Mouse (Mus musculus): Measurements from ENCODE around the gene Zfp334. TPM values are rescaled to one million over a fixed set of nuclear protein-coding genes. Genes with fewer than 3 reads are reported as not detected.

Zfp334 gene
- polyA plus RNA-seq, 2 experiments, result 0.73 to 0.89 TPM

DNA sequence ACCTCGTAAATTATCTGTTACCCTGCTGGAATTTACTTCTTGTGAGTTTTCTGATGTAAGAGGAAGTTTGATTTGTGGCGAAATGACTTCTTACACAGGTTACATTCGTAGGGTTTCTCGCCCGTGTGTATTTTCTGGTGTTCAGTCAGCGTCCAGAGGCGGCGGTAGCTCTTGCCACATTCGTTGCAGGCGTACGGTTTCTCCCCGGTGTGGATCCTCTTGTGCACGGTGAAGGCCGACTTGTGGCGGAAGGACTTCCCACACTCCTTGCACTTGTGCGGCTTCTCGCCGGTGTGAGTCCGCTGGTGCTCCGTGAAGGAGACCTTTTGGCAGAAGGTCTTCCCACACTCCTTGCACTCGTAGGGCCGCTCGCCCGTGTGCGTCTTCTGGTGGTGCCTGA lies 8.0 kb downstream of the Zfp334 start:
- Histone ChIP-seq H3K4me1 (replicated peaks; ENCODE audit: control insufficient read depth in 2 of 2, insufficient read depth in 2 of 2, low read length in 1 of 2) (no peaks in the 10 kb centered on the region; a peak in 1 of 4 replicates), H3K27me3 (ENCODE audit: control insufficient read depth, insufficient read depth, low read length) (no peaks in the 10 kb centered on the region), H3K4me3 (ENCODE audit: insufficient read depth in 1 of 2, low read depth in 2 of 2, low read length in 2 of 2) (no peak overlapping the region), H3K9ac (replicated peaks) (no peak overlapping the region), H3K9me3 (ENCODE audit: control insufficient read depth, low read length) (no peaks in the 10 kb centered on the region), H3K4me2 (ENCODE audit: low read depth) (no peak overlapping the region), H3K27ac (no peak overlapping the region), H3K36me3 (replicated peaks; ENCODE audit: control insufficient read depth, insufficient read depth, low read depth) (no peaks in the 10 kb centered on the region; the same call in 1 of the 2 replicates)
- ATAC-seq (ENCODE audit: insufficient read depth) (no peak), DNase-seq (ENCODE audit: low read depth in 3 of 3, low spot score in 3 of 3) (no peak)
- WGBS (ENCODE audit: insufficient replicate concordance), result 88% methylated on average over 25 of the region's 25 CpGs
- no peak for TF ChIP-seq EP300 (IDR thresholded peaks at IDR 0.05; ENCODE audit: low read depth)
- TF ChIP-seq CTCF (IDR thresholded peaks at IDR 0.05; ENCODE audit: low read depth), result no peak

DNA sequence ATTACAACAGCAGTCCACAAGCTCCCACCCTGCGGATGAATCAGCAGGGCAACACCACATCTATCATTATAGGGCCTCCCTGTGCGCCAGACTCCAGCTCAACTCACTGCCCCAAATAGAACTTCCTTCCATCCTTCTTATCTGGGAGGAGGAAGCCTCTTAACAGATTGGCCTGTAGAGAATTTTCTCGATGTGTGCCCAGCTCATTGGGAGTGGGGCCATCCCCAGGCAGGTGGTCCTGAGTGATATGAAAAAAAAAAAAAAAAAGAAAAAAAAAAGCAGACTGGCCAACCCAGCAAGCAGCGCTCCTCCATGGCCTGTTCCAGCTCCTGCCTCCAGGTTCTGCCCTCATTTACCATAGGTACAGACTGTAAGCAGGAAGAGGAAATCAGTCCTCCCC lies 12.1 kb downstream of the Zfp334 start:
- Histone ChIP-seq H3K9ac (replicated peaks) (no peak overlapping the region), H3K4me2 (ENCODE audit: low read depth) (no peak overlapping the region), H3K36me3 (replicated peaks; ENCODE audit: control insufficient read depth, insufficient read depth, low read depth) (no peaks in the 10 kb centered on the region; the same call in 1 of the 2 replicates), H3K4me3 (ENCODE audit: insufficient read depth in 1 of 2, low read depth in 2 of 2, low read length in 2 of 2) (no peak overlapping the region), H3K4me1 (replicated peaks; ENCODE audit: control insufficient read depth in 2 of 2, insufficient read depth in 2 of 2, low read length in 1 of 2) (no peaks in the 10 kb centered on the region; a peak in 1 of 4 replicates), H3K27ac (no peak overlapping the region), H3K9me3 (ENCODE audit: control insufficient read depth, low read length) (no peaks in the 10 kb centered on the region), H3K27me3 (ENCODE audit: control insufficient read depth, insufficient read depth, low read length) (no peaks in the 10 kb centered on the region)
- WGBS (ENCODE audit: insufficient replicate concordance), result 18% methylated on average over 4 of the region's 4 CpGs
- ATAC-seq (ENCODE audit: insufficient read depth) (no peak), DNase-seq (ENCODE audit: low read depth in 3 of 3, low spot score in 3 of 3) (no peak)
- TF ChIP-seq EP300 (IDR thresholded peaks at IDR 0.05; ENCODE audit: low read depth) (no peak), CTCF (IDR thresholded peaks at IDR 0.05; ENCODE audit: low read depth) (no peak)

DNA sequence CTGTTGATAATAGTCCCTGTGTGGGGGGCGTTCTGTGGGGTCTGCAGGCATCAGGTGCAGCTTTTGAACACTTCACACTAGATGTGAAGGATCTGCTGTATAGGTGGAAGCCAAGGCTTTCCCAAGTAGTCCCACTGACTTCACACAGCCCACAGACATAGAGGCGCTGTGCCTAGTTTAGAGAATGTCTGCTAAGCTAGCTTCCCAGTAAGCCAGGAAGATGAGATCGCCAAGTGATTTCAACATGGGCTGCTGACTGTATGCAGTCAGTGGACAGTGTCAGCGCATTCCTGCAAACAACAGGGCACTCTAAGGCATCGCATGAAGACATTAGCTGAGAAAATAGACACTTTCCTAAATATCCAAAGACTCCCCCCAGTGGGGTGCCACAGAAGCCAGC lies 12.6 kb downstream of the Zfp334 start:
- no peak for DNase-seq (ENCODE audit: low read depth in 3 of 3, low spot score in 3 of 3)
- no peak for ATAC-seq (ENCODE audit: insufficient read depth)
- H3K27me3 ChIP-seq (ENCODE audit: control insufficient read depth, insufficient read depth, low read length), result no peaks in the 10 kb centered on the region
- no peak overlapping the region for H3K9ac ChIP-seq (replicated peaks)
- TF ChIP-seq CTCF (IDR thresholded peaks at IDR 0.05; ENCODE audit: low read depth) (no peak), EP300 (IDR thresholded peaks at IDR 0.05; ENCODE audit: low read depth) (no peak)
- no peak overlapping the region for H3K4me2 ChIP-seq (ENCODE audit: low read depth)
- H3K9me3 ChIP-seq (ENCODE audit: control insufficient read depth, low read length), result no peaks in the 10 kb centered on the region
- no peaks in the 10 kb centered on the region; the same call in 1 of the 2 replicates for H3K36me3 ChIP-seq (replicated peaks; ENCODE audit: control insufficient read depth, insufficient read depth, low read depth)
- H3K4me1 ChIP-seq (replicated peaks; ENCODE audit: control insufficient read depth in 2 of 2, insufficient read depth in 2 of 2, low read length in 1 of 2), result no peaks in the 10 kb centered on the region; a peak in 1 of 4 replicates
- 57% methylated on average over 5 of the region's 5 CpGs for WGBS (ENCODE audit: insufficient replicate concordance)
- H3K27ac ChIP-seq, result no peak overlapping the region
- H3K4me3 ChIP-seq (ENCODE audit: insufficient read depth in 1 of 2, low read depth in 2 of 2, low read length in 2 of 2), result no peak overlapping the region

DNA sequence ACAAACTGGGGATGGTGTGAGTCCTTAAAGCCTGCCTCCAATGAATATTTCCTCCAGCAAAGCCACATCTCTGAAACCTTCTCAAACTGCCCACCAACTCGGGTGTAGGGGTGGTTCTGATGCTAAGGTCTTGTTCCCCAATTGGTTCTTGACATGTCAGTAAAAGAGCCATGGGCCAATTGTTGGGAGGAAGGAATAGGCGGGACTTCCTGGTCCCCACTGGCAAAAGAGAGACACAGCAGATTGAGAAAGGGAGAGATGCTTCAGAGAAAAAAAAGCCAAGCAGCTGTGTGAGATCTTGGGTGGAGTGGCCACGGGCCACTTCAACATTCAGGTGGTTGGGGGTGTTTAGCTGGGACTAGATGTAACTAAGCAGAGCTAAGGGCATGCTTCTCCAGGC lies 17.0 kb downstream of the Zfp334 start:
- DNase-seq (ENCODE audit: low read depth in 3 of 3, low spot score in 3 of 3) (no peak), ATAC-seq (ENCODE audit: insufficient read depth) (no peak)
- no peak overlapping the region for H3K27ac ChIP-seq
- H3K9ac ChIP-seq (replicated peaks), result no peak overlapping the region
- no peaks in the 10 kb centered on the region for H3K36me3 ChIP-seq (replicated peaks; ENCODE audit: control insufficient read depth, insufficient read depth, low read depth)
- TF ChIP-seq CTCF (IDR thresholded peaks at IDR 0.05; ENCODE audit: low read depth) (no peak), EP300 (IDR thresholded peaks at IDR 0.05; ENCODE audit: low read depth) (no peak)
- peaks cover 0 to 6% of the 10 kb centered on the region in 2 experiments; a peak in 1 of 4 replicates for H3K4me1 ChIP-seq (replicated peaks; ENCODE audit: control insufficient read depth in 2 of 2, insufficient read depth in 2 of 2, low read length in 1 of 2)
- no peak overlapping the region for H3K4me3 ChIP-seq (ENCODE audit: insufficient read depth in 1 of 2, low read depth in 2 of 2, low read length in 2 of 2)
- H3K9me3 ChIP-seq (ENCODE audit: control insufficient read depth, low read length), result no peaks in the 10 kb centered on the region
- H3K27me3 ChIP-seq (ENCODE audit: control insufficient read depth, insufficient read depth, low read length), result peaks cover 5% of the 10 kb centered on the region
- H3K4me2 ChIP-seq (ENCODE audit: low read depth), result no peak overlapping the region
- WGBS (ENCODE audit: insufficient replicate concordance), result 17% methylated on average over 3 of the region's 3 CpGs

GRCm38 (mm10) chr2:165370348-165370747 lies 17.7 kb downstream of the Zfp334 start:
- no peak overlapping the region for H3K27ac ChIP-seq
- TF ChIP-seq CTCF (IDR thresholded peaks at IDR 0.05; ENCODE audit: low read depth) (no peak), EP300 (IDR thresholded peaks at IDR 0.05; ENCODE audit: low read depth) (no peak)
- no peak overlapping the region for H3K9ac ChIP-seq (replicated peaks)
- ATAC-seq (ENCODE audit: insufficient read depth), result no peak
- peaks cover 5% of the 10 kb centered on the region for H3K27me3 ChIP-seq (ENCODE audit: control insufficient read depth, insufficient read depth, low read length)
- DNase-seq (ENCODE audit: low read depth in 3 of 3, low spot score in 3 of 3), result no peak
- 0 out of 4 replicates have a peak, but pooled peaks cover 0 to 6% of the 10 kb centered on the region in 2 experiments for H3K4me1 ChIP-seq (replicated peaks; ENCODE audit: control insufficient read depth in 2 of 2, insufficient read depth in 2 of 2, low read length in 1 of 2)
- no peak overlapping the region for H3K4me3 ChIP-seq (ENCODE audit: insufficient read depth in 1 of 2, low read depth in 2 of 2, low read length in 2 of 2)
- H3K36me3 ChIP-seq (replicated peaks; ENCODE audit: control insufficient read depth, insufficient read depth, low read depth), result no peaks in the 10 kb centered on the region
- no peak overlapping the region for H3K4me2 ChIP-seq (ENCODE audit: low read depth)
- 31% methylated on average over 3 of the region's 3 CpGs for WGBS (ENCODE audit: insufficient replicate concordance)
- H3K9me3 ChIP-seq (ENCODE audit: control insufficient read depth, low read length), result no peaks in the 10 kb centered on the region

Measured in liver, embryonic 14.5 days (tissue).